Mouse (Mus musculus) kidney, postnatal 10 days (tissue): ENCODE measurements around the gene Ocm.
A peak's percentile ranks its signal among the peaks of the same experiment; 100 is the strongest.
"Not testable (repeated sequence)": the region's sequence is repeated elsewhere in the genome, so short reads cannot be mapped to it uniquely, and the experiment has no call there.

Experiments
- DNase-seq: peaks from one replicate; pipeline ENCODE4 v3.0.0; 2021; ENCODE audit warnings: mixed read lengths

Gene Ocm

DNA sequence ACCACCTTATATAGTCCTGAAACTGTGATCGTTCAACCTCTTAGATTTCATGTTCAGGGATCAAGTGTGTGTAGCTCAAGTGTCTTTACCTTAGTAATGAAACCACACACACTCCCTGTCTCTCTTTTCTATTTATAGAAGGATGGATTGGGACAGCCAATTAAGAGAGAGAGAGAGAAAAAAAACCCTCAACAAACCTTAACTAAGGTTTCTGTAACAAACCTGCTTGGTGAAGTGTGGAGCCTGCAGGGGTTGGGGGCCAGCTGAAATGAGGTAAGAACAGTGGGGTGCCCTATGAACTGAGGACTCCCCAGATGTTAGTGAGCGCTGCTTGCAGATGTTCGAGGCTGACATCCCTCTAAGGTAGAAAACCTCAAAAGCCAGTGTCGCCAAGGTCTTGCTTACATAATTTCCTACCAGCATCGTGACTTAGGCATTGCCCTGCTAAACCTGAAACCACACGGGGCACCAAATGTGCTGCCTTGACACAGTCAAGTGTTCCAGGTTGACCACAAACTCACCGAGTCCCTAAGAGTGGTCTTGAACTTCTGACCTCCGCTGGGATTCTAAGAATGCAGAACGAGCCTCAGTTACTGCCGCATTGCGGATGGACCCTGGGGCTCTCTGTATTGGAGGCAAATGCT, at the start of gene Ocm:
TSS of gene Ocm (minus strand) at position 51 of the 644 bp plus-strand sequence.
- DNase-seq: no peak

DNA sequence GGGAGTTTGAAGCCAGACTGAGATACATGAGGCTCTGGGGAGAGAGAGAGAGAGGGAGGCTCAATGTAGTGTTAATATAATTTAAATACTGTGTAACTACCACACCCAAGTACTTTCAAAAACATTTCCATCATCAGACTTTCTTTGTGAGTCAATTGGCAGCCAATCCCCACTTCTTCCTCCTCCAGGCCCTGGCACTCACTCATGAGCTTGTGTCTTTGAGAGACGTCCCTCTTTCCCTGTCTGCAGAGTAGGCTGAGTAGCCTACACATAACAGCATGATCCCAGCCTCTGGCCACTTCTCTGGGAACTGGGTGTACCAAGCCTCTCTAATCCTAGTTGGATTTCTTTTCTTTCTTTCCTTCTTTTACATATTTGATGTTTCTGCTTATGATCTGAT, 44.8 kb upstream of the Ocm start:
- DNase-seq: no peak

DNA sequence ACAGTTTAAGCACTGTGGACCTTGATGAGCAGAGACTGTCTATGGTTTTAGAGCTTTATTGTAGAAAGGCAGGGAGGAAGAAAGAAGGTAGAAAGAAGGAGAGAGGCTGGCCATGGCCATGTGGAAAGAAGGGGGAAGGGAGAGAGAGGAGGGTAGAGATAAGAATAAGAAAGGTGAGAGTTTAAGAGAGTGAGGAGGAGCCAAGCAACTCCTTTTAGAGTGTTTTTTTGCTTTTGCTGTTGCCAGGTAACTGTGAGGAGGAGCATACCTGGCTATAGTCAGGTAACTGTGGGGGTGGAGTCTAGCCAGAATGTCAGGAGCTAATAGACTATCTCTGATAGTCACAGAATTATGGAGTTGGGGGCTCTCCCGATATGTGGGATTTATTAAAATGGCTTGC, 43.6 kb upstream of the Ocm start:
- no peak for DNase-seq

DNA sequence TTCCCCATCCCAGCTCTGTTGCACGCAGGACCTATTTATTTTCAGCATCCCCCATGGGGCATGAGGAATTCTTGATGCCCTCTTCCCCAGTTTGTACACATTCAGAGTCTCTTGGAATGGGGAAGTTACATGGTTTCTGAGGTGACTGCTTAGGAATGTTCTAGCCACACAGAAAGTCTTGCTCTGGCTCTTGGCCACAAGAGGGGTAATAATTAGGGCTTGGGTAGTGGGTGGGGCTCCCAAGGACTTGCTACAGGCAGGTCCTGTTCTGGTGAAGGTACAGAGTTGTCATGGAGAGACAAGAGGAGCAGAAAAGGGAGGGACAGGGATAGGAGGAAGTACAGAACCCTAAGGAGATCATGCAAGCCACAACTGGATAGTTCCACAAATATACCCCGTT, 39.6 kb upstream of the Ocm start:
- DNase-seq: no peak

DNA sequence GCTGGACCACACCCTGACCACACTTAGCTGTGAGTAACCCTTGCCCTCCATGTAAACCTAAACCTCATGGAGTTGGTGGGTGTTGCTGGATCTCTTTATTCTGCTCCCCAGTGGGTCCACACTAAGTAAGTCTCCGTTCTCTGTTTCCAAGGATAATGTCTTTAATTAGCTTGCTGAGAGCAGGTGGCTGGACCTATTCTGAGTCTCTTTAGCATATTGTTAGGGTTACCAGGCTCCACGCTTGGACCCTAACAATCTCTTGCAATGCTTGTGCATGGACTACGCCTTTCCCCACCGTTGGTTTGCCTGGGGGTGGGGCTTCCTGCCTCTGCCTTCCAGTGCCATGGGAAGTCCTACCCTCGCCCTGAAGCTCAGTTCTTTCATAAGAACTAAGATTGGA, 37.6 kb upstream of the Ocm start:
- no peak for DNase-seq

DNA sequence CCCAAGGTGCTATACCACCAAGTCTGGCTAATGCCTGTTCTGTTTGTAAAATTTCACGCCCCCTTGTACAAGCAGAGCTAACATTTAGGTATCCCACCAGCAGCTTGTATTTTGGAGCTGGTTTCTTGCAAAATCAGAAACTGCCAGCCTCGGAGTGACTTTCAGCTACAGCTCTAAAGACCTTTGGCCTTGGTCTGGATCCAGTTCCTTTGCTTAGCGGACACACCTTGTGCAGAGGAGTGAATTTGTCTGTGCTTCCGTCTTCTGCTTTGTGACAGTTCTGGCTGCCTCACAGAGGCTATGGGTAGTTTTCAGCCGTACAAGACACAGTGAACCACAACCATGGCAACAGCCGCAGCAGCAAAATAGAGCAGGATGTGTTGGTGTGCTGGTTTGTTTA, 27.9 kb upstream of the Ocm start:
- no peak for DNase-seq

DNA sequence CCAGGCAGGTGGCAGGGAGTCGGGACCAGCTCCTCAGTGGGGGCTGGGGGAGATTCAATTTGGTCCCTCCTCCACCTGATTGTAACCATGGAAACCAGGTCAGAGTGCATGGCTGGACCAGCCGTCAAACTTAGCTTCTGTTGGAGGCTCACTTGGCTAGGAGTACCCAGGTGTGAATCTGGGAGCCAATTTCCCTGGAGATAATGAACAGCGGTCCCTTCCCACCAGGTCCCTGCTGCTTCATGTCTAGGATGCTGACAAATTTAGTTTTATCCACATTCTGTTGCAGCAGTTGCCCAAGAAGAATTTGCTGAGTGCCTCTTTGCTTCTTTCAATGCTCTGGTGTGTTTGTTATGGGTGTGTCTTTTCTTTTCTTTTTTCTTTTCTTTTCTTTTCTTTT, 27.0 kb upstream of the Ocm start:
- DNase-seq: no peak

DNA sequence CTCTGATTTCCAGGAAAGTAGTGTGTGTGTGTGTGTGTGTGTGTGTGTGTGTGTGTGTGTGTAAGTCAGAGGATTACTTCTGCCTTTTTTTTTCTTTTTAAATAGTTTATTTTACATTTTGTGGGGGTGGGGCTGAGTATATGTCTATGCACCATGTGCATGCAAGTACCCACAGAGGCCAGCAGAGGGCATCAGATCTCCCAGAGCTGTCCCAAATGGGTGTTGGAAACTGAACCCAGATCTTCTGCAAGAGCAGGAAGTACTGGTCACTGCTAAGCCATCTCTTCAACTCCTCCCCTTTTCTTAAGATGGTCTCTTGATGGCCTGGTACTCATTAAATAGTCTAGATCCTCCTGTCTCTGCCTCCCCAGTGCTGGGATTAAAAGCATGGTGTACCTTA, 24.8 kb upstream of the Ocm start:
- DNase-seq: no peak

DNA sequence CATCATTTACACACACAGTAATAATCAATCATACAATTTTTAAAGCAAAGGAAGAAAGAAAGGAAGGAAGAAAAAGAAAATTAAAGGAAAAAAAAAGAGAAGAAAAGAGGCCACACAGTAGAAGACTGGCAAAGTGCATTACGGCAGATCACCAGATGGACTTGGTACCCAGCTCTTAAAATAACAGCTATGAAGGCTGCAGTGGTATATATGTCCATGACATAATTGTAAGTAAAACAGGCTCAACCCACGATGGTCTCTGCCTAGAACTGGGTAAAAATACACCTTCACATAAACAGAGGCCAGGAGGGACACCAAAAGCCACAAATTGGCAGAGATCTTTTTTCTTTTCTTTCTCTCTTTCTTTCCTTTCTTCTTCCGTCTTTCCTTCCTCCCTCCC, 23.4 kb upstream of the Ocm start:
- DNase-seq: no peak

DNA sequence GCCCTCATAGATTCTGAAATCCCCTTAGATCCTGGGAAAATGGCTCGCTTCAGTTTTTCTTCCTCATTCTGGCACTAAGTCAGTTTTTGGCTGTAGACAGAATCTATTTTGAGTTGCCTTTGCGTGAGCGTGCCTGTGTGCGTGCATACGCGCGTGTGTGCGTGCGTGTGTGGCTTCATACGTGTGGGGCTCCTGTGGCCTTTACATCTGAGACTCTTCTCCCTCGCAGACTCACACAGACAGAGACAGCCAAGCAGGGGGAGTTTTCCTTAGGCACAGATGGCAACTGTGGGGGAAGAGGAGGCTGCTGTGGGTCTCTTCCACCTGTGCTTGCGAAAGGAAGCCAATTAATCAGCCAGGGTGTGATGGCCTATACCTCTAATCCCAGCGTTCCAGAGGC, 20.9 kb upstream of the Ocm start:
- no peak for DNase-seq

DNA sequence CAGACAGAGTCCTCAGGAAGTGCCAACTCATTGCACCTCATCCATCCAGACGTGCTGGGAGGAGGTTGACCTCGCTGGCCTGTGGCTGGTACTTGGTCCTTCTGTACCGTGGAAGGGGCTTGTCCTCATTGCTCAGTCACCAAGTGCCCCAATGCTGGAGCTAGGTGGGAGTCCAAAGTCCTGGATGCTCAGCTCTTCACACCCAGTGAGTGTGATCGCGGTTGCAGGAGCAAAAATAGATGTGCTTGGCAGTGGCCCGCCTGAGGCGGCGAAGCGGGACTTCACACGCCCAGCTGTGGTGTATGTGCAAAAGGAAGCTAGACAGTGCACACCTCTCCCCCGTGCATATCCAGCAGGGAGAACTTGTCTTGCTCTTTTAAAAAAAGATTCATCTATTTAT, 16.7 kb upstream of the Ocm start:
- peak; percentile 21 for DNase-seq

DNA sequence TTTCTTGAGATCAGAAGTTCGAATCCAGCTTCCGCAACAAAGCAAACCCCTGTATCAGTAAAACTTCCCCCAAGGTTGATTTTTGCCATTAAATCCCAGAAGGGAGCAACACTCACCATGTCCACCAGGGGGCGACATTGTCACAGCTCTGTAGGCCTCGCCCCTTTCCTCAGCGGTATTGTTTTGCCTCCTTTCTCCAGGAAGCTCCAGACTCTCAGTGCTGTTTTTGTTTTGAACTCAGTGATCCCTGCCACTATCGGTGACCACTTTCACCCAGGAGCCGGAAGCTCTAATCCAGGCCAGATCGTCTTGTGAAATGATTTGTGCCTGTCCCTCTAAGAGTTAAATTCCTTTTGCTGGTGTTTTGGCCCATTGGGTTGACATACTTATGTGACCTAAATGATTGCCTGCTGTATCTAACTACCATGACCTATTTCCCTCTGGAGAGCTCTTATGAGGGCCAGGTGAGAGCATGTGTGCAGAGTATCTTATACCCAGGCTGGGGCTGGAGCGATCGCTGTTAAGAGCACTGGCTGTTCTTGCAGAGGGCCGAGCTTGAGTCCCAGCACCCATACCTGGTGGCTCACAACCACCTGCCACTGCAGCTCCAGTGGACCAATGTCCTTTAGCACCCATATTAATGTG, 14.4 kb upstream of the Ocm start:
- DNase-seq: peak; percentile 86

DNA sequence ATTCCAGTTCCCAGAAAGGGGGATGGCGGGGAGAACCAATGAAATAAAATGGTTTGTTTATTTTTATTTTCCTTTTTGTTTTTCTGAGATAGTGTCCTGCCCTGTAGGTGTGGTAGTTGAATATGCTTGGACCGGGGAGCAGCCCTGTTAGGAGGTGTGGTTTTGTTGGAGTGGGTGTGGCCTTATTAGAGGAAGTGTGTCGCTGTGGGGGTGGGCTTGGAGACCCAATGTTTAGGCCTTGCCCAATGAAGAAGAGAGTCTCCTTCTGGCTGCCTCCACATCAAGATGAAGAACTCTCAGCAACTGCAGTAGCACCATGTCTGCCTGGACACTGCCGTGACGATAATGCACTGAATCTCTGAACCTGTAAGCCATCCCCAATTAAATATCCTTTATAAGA, 13.4 kb upstream of the Ocm start:
- DNase-seq: no peak

DNA sequence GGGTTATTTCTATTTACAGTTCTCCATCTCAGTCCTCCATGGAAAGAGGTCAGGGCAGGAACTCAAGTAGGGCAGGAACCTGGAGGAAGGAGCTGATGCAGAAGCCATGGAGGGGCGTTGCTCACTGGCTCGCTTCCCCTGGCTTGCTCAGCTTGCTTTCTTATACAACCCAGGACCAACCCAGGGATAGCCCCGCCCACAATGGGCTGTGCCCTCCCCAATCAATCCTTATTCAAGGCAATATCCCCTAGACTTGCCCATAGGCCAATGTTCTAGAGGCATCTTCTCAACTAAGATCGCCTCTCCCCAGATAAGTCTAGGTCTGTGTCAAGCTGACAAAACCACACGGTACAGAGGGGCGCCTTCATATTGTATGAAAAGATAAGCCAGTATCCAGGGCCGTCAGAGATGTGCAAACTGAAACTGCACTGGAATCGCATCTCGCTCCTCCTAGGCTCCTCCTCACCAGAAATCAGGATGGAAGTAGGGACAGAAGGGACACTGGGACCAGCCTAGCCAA, 12.7 kb upstream of the Ocm start:
- DNase-seq: no peak

DNA sequence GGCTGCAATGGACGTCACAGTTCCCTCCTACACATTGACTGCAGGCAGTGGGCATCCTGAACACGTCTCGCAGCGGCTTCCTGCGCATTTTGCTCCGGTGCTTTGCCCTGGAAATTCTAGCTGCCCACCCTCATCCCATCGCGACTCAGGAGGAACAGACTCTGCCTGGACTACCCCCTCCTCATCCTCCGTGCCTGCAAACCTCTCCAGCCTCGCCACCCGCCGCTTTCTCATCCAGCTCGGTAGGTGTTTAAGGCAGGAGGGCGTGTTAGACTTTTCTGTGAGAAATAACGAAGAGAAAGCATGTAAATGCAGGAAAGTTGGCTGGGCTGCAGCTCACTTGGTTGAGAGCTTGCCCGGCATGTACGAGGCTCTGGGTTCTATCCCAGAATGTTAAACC, 10.5 kb upstream of the Ocm start:
- no peak for DNase-seq

DNA sequence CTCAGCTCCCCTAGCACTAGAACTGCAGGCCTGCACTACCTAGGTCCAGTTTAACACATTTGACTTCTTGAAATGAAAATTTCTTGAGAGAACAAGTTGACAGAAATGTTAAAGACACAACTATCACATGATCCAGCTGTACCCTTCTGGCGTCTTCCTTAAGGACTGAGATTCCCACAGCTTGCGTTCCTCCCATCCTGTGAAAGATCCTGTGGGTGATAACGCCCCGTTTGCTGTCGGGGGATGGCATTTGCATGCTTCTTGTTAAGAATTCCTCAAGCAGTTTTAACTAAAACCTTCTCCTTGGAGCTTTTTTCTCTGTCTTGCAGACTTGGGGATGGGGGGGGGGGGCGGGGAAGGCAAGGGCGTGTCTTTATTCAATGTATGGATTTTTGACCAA, 8.1 kb upstream of the Ocm start:
- no peak for DNase-seq

DNA sequence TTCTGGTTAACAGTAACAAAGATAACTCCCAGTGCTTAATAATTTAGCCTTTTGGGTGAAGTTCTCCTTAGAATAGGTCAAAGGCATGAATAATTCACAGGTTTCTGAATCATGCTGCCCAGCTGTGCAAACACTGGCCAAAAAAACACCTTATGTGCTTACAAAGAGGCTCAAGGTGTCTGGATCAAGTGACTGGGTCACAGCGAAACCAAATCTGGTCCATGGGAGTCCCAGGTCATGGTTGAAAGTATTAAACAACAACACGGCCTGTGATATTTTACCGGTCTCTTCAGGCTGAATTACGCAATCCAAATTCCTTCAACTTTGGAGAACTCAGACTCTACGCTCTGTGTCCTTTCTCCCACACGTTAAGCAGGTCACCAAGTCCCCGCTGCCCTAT, 6.0 kb upstream of the Ocm start:
- DNase-seq: no peak

DNA sequence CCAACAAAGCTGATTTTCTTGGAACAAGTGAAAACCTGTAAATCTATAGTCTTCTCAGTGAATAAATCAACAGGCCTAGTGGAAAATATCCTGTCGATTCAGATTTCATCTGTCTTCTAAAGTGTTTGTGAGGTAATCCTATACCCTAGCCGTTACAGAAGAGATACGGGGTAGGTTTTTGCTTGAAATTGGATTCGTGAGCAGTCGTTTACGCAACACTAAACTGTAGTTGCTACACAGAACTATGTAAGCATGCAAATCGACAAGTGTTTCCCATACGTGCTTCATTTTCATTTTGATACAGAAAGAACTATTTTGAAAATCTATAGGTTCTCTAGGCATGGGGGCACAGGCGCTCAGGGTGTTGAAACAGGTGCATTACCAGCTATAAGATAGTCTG, 10.6 kb downstream of the Ocm start:
- DNase-seq: no peak

DNA sequence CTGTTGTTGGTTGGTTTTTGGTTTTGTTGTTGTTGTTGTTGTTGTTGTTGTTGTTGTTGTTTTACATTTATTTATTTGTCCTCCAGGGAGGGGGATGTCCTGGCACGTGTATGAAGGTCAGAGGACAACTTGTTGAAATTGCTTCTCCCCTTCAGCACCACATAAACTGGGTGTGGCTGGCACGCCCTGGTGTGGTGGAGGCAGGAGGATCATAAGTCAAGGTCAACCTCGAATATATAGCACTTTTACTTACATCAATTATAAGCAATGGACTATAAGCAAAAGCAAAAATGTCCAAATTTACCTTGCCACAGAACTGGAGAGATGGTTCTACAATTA, 11.2 kb downstream of the Ocm start:
- DNase-seq: no peak

DNA sequence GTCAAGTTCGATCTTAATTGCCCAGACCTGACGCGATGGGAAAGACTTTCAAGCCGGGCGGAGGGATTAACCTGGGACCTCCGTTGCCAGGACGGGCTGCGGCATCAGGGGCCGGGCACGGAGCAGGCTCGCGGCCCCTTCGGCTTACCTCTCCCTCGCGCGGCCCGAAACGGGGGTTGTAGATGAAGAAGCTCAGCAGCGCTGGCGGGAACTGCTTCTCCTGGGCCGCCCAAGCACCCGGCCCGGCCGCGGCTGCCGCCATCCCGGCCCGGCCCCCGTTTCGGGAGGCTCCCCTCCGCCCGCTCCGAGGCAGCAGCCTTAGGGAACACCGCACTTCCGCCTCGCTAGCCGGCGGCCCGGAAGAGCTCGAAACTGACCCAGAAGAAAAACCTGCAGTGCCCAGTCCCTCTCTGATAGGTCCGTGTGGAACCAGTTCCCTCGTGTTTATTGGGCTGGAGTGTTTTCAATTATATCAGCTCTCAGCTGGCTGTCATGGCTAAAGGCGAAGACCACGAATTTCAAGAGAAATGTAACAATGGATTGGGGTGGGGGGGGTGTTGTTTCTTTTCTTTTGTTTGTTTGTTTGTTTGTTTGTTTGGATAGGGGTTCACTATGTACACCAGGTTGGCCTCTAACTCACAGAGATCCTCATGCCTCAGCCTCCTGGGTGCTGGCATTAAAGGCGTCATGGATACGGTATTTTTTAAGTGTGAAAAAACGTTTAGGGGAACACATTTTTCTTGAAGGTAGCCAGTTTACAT, 11.7 kb downstream of the Ocm start, which contains the start of gene Ccz1:
TSS of gene Ccz1 (minus strand) at position 327 of the 761 bp plus-strand sequence.
- peak; percentile 85 for DNase-seq

DNA sequence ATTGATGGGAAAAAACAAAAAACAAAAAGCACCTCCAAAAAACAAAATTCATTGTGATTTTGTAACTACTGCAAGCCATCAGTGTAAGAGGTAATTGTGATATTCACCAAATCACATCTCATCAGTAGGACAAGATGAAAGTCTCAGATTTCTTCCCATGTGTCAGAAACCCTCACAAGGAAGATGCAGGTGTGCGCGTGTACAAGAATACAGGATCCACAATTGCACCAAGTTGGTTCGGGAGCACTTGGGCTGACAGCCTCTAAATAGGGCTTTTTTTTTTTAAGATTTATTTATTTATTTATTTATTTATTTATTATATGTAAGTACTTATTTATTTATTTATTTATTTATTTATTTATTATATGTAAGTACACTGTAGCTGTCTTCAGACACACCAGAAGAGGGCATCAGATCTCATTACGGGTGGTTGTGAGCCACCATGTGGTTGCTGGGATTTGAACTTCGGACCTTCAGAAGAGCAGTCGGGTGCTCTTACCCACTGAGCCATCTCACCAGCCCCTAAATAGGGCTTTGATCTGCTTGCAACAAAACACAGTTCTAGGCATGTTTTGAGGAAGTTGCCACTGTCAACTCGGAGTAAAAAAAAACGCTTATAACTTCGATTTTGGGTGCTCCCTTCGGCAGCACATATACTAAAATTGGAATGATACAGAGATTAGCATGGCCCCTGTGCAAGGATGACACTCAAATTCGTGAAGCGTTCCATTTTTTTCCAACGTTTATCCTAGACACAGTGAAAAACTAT, 12.9 kb downstream of the Ocm start:
- not testable (repeated sequence) for DNase-seq

DNA sequence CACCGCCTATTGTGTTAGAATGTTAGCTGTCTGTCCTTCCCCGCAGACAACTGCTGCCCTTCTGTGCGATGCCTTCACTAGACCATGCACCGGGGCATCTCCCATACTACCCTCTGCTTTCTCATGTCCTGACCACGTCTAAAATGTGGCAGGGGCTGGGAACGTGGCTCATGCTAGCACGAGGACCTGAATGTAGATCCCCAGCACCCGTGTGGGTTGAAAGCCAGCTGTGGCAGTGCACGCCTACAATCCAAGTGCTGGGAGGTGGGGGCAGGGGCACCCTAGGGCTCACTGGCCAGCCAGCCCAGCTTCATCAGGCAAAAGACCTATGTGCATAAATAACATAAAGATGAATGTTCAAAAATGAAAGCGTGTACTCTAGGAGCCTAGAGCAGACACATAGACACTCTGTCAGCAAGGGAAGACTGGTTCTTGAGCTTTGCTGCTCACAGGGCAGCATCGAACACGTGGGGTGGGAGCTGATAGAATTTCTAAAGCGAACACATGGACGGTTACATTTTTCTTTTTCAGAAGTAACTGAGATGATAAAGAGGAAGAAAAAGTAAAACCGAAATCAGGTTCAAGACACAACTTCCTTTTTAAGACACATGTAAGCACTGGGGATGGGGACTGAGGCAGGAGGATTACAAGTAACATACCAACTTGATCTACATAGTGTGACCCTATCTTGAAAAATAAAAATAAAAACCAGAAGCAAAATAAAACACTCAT, 23.8 kb downstream of the Ocm start:
- DNase-seq: no peak

DNA sequence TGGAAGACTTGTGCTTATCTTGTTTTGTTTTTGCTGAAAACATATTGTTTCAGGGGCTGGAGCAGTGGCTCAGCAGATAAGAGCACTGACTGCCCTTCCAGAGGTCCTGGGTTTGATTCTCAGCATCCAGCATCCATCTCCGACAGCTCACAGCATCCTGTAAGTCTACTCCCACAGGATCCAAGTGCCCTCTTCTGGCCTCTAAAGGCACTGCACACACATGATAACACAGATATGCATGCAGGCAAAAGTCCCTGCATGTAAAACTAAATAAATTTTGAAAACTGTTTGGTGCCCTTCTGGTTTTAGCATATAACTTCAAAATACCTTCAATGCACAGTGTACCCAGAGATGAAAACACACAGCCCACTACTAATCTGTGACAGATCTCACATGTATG, 27.1 kb downstream of the Ocm start:
- DNase-seq: peak; percentile 24
